In the genomic region with DNA sequence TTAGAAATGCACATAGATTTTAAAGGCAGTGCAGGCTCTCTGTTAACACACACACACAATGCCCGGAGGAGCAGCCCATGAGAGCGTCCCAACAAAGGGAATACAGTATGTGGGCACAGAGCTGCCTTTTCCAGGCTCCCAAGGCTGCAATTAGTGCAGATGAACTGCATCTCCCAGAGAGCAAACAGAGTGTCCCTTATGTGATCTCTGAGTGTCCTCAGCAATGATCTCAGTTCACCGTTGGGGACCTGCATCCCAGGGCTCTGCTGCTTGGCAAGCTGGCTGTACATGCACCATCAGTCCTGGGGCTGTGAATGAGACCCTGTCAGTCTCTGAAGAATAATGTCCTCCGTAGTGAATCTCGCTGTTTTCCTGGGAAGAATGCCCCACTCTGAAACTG, we compare ENCODE assay signal across 15 mouse cellular contexts.
A peak's percentile ranks its signal among the peaks of the same experiment; 100 is the strongest.
DNase-seq lines count a peak whose midpoint lies in the region; ATAC-seq and TF ChIP-seq lines count a peak whose summit lies in the region.
"Had no signal": no experiment of that assay in that cellular context is flagged by ENCODE, and none has a peak within 500 bp of the region (broad histone marks: within the 10 kb centered on the region; RNA-seq: fewer than 3 reads in every experiment).

No protein-coding gene starts in this region.

- H3K36me3 ChIP-seq in hindbrain, embryonic 14.5 days (replicated peaks; ENCODE audit: control insufficient read depth, insufficient read depth) = no peaks in the 10 kb centered on the region
- H3K36me3 ChIP-seq in neural tube, embryonic 12.5 days = no peaks in the 10 kb centered on the region
- no peaks in the 10 kb centered on the region for H3K36me3 ChIP-seq in heart, adult 2 months (ENCODE audit: control insufficient read depth, insufficient read depth, low read length)
- H3K36me3 ChIP-seq: liver, embryonic 13.5 days had no signal

- peaks cover 7% of the 10 kb centered on the region for H3K4me1 ChIP-seq in hindbrain, embryonic 14.5 days (replicated peaks; ENCODE audit: control insufficient read depth, insufficient read depth, low read length)
- H3K4me1 ChIP-seq in neural tube, embryonic 12.5 days = peaks cover 13% of the 10 kb centered on the region
- H3K4me1 ChIP-seq in heart, adult 2 months (ENCODE audit: control insufficient read depth, insufficient read depth, low read length) = no peaks in the 10 kb centered on the region
- H3K4me1 ChIP-seq: liver, embryonic 13.5 days had no signal

- TF ChIP-seq CTCF in heart, adult 2 months (IDR thresholded peaks at IDR 0.05) = no peak

- intact Hi-C loops in heart, adult 2 months (cut with DNase I) = no loop called here

- H3K4me3 ChIP-seq in hindbrain, embryonic 14.5 days (replicated peaks; ENCODE audit: low read length) = no peak overlapping the region
- H3K4me3 ChIP-seq in neural tube, embryonic 12.5 days = no peak overlapping the region
- no peak overlapping the region for H3K4me3 ChIP-seq in heart, adult 2 months
- H3K4me3 ChIP-seq: gastrocnemius, adult 2 months; liver, embryonic 13.5 days had no signal

- ATAC-seq in hindbrain, embryonic 14.5 days (ENCODE audit: low FRiP score) = peak; percentile 89
- peak; percentile 96 for ATAC-seq in neural tube, embryonic 12.5 days (ENCODE audit: low FRiP score, low read depth)
- no peak for ATAC-seq in granulocyte monocyte progenitor cell, adult 5-6 weeks (replicated peaks; ENCODE audit: poor library complexity, severe bottlenecking)

- H3K27ac ChIP-seq in hindbrain, embryonic 14.5 days = peak overlapping the region; percentile 38
- H3K27ac ChIP-seq in neural tube, embryonic 12.5 days = peak overlapping the region; percentile 42; the same call in 1 of the 2 replicates
- H3K27ac ChIP-seq in heart, adult 2 months = no peak overlapping the region
- H3K27ac ChIP-seq: gastrocnemius, adult 2 months; liver, embryonic 13.5 days; macrophage had no signal

- no peak overlapping the region for H3K4me2 ChIP-seq in hindbrain, embryonic 14.5 days (replicated peaks)
- peak overlapping the region; percentile 22; the same call in 1 of the 2 replicates for H3K4me2 ChIP-seq in neural tube, embryonic 12.5 days (replicated peaks)
- H3K4me2 ChIP-seq: liver, embryonic 13.5 days had no signal

- no peak for TF ChIP-seq POLR2A in heart, adult 2 months (IDR thresholded peaks at IDR 0.05; ENCODE audit: insufficient read depth, low read depth, low read length)

- DNase-seq in layer of hippocampus, adult 9-11 months = peak; percentile 21
- no peak for DNase-seq in layer of hippocampus, adult 18-20 months (ENCODE audit: low spot score in 2 of 2)
- DNase-seq in embryo, embryonic 11 days = peak; percentile 37
- peak; percentile 36 for DNase-seq in hindbrain, embryonic 14.5 days (ENCODE audit: low spot score)
- no peak for DNase-seq in heart, adult 2 months
- DNase-seq: adrenal gland, postnatal 14 days; cerebellum, adult 18-20 months; gastrocnemius, adult 2 months; kidney, adult 11 months; liver, embryonic 13.5 days; thymus, postnatal 36 days had no signal

- 19% methylated on average over 5 of the region's 5 CpGs for WGBS in hindbrain, embryonic 14.5 days
- WGBS in neural tube, embryonic 12.5 days = 13% methylated on average over 5 of the region's 5 CpGs
- WGBS in heart, adult 2 months = 68% methylated on average over 5 of the region's 5 CpGs

- TF ChIP-seq EP300 in heart, adult 2 months (IDR thresholded peaks at IDR 0.05; ENCODE audit: insufficient read depth, low read depth, low read length) = no peak

- H3K79me2 ChIP-seq in heart, adult 2 months (replicated peaks; ENCODE audit: control insufficient read depth, insufficient read depth, low read length) = no peaks in the 10 kb centered on the region

- H3K9me3 ChIP-seq in hindbrain, embryonic 14.5 days (ENCODE audit: control insufficient read depth, low read length) = no peaks in the 10 kb centered on the region
- no peaks in the 10 kb centered on the region for H3K9me3 ChIP-seq in neural tube, embryonic 12.5 days
- H3K9me3 ChIP-seq: liver, embryonic 13.5 days had no signal

- no peak overlapping the region for H3K9ac ChIP-seq in hindbrain, embryonic 14.5 days
- 0 out of 2 replicates have a peak overlapping the region, but pooled peaks have one; percentile 8 for H3K9ac ChIP-seq in neural tube, embryonic 12.5 days
- no peak overlapping the region for H3K9ac ChIP-seq in heart, adult 2 months (ENCODE audit: low read depth, low read length)
- H3K9ac ChIP-seq: liver, embryonic 13.5 days had no signal

- no peaks in the 10 kb centered on the region for H3K27me3 ChIP-seq in hindbrain, embryonic 14.5 days (ENCODE audit: control insufficient read depth, insufficient read depth, low read length)
- no peaks in the 10 kb centered on the region for H3K27me3 ChIP-seq in neural tube, embryonic 12.5 days (replicated peaks)
- H3K27me3 ChIP-seq in heart, adult 2 months (ENCODE audit: control insufficient read depth, insufficient read depth, low read length) = no peaks in the 10 kb centered on the region
- H3K27me3 ChIP-seq: CH12.LX; liver, embryonic 13.5 days had no signal

Comparison
In these comparisons a context has a peak if more than half of its experiments do, and no peak if none do; other contexts are left out.
1. DNase-seq: peak in layer of hippocampus, adult 9-11 months (single experiment), embryo, embryonic 11 days (single experiment) and hindbrain, embryonic 14.5 days (single experiment); none in layer of hippocampus, adult 18-20 months (0 of 2) and heart, adult 2 months (0 of 2).